Mouse (Mus musculus) embryo, embryonic 9.5 days (tissue): ENCODE results near the gene Rpp40.

ENCODE experiments used
- DNase-seq: peaks from one replicate; pipeline ENCODE4 v3.0.0-alpha.2; 2017; ENCODE audit errors: extremely low spot score

The Rpp40 gene

GRCm38 (mm10) chr13:35905879-35906481, at the start of gene Rpp40:
Gene Rpp40 (minus strand): TSS chr13:35906359.
- DNase-seq: peak; percentile 97

- DNase-seq: no peak
Observed at GRCm38 (mm10) chr13:35949814-35950455, 43.8 kb upstream of the Rpp40 start.

GRCm38 (mm10) chr13:35947354-35948000, 41.3 kb upstream of the Rpp40 start:
- DNase-seq: peak; percentile 67

GRCm38 (mm10) chr13:35946659-35947353, 40.6 kb upstream of the Rpp40 start:
- DNase-seq: no peak

- DNase-seq: no peak
Observed at GRCm38 (mm10) chr13:35940934-35941333, 34.8 kb upstream of the Rpp40 start.

GRCm38 (mm10) chr13:35939871-35940665, 33.9 kb upstream of the Rpp40 start:
- no peak for DNase-seq

GRCm38 (mm10) chr13:35937991-35938390, 31.8 kb upstream of the Rpp40 start:
- no peak for DNase-seq

- no peak for DNase-seq
Observed at GRCm38 (mm10) chr13:35911476-35911875, 5.3 kb upstream of the Rpp40 start.

- DNase-seq: no peak
Observed at GRCm38 (mm10) chr13:35905378-35905777, 781 bp downstream of the Rpp40 start.

- no peak for DNase-seq
Observed at GRCm38 (mm10) chr13:35892866-35893265, 13.3 kb downstream of the Rpp40 start.

- DNase-seq: peak; percentile 43
Observed at GRCm38 (mm10) chr13:35886121-35886725, 19.9 kb downstream of the Rpp40 start.

- DNase-seq: no peak
Observed at GRCm38 (mm10) chr13:35880555-35881046, 25.6 kb downstream of the Rpp40 start.

- no peak for DNase-seq
Observed at GRCm38 (mm10) chr13:35879519-35879918, 26.6 kb downstream of the Rpp40 start.

- DNase-seq: no peak
Observed at GRCm38 (mm10) chr13:35879068-35879467, 27.1 kb downstream of the Rpp40 start.

GRCm38 (mm10) chr13:35878282-35878681, 27.9 kb downstream of the Rpp40 start:
- DNase-seq: no peak

- no peak for DNase-seq
Observed at GRCm38 (mm10) chr13:35875396-35875795, 30.8 kb downstream of the Rpp40 start.

GRCm38 (mm10) chr13:35871107-35871506, 35.1 kb downstream of the Rpp40 start:
- DNase-seq: no peak

GRCm38 (mm10) chr13:35870659-35871058, 35.5 kb downstream of the Rpp40 start:
- no peak for DNase-seq

- no peak for DNase-seq
Observed at GRCm38 (mm10) chr13:35860916-35861315, 45.2 kb downstream of the Rpp40 start.

- DNase-seq: no peak
Observed at GRCm38 (mm10) chr13:35857486-35857885, 48.7 kb downstream of the Rpp40 start.
